Mouse (Mus musculus) E14TG2a.4 (cell line): ENCODE measurements at regions not wholly inside any gene's neighbourhood (a gene's known extent, or its start where the extent isn't known, plus 50 kb on each side); places are given as distances from the start of the nearest gene placed in this dataset.

ENCODE experiments used
- H3K27me3 ChIP-seq: 2 replicates; pipeline ENCODE4 v1.6.1; 2014; ENCODE audit warnings: low read length, control low read depth; ENCODE audit not compliant: insufficient read depth
- H3K36me3 ChIP-seq: 2 replicates; pipeline ENCODE4 v1.6.1; 2014; ENCODE audit warnings: low read length, control low read depth; ENCODE audit not compliant: insufficient read depth
- H3K4me1 ChIP-seq: replicated peaks from 2 replicates; pipeline ENCODE4 v1.6.1; 2014; ENCODE audit warnings: low read depth, low read length, control low read depth
- H3K4me3 ChIP-seq: replicated peaks from 2 replicates; pipeline ENCODE4 v1.5.1; 2014; ENCODE audit warnings: mild to moderate bottlenecking, low read length
- H3K9me3 ChIP-seq: 2 replicates; pipeline ENCODE4 v1.6.1; 2014; ENCODE audit warnings: low read length, control low read depth
- CTCF ChIP-seq: conservative IDR thresholded peaks from 2 replicates; pipeline ENCODE4 v1.5.1; 2014; ENCODE audit warnings: low read length
- NANOG ChIP-seq: IDR thresholded peaks from 2 replicates; pipeline ENCODE4 v1.6.1; 2014; ENCODE audit warnings: borderline replicate concordance, low read length, mixed read lengths
- POU5F1 ChIP-seq: IDR thresholded peaks from 2 replicates; pipeline ENCODE4 v1.6.1; 2014; ENCODE audit warnings: low read length, borderline replicate concordance

DNA sequence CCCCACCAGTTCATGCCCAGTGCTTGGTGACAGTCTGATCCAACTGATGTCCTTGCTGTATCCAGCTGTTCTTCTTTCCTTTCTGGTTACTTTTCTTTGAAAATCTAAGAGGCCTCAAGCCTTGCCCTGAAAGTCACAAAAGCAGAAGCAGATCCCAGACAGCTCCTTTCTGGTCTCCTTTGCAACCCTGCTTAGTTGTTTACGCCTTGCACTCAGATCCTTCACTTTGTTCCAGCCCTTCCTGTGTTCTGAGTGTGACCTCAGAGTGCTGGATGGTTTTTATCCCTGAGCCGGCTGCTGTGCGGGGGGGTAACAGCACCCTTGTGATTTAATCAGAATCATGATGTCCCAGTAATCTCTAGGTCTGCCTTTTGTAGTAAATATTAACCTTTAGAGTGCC is 324.3 kb upstream of the Npvf start:
- TF ChIP-seq CTCF: no peak
- no peak for TF ChIP-seq NANOG
- TF ChIP-seq POU5F1: no peak
- H3K4me3 ChIP-seq: no peak overlapping the region
- H3K36me3 ChIP-seq: no peaks in the 10 kb centered on the region
- no peaks in the 10 kb centered on the region for H3K27me3 ChIP-seq
- no peaks in the 10 kb centered on the region for H3K9me3 ChIP-seq
- no peaks in the 10 kb centered on the region for H3K4me1 ChIP-seq

DNA sequence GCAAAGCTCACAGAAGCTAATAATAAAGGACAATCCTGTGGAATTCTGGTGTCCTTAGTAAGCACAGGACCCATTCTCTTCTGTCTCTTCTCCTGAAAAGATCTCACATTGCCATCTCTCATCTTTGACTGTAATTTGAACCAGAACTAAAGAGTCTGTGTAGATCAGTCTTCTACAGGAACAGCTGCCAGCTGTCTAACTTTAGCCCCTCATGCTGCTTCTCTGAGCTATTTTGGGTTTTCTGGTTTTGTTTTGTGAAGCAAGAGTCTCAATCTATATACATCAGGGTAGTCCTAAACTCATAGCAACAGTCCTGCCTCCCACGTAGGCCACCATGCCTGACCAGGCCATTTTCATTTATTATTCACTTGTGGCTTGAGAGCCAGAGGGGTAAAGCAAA is 325.5 kb upstream of the Npvf start:
- no peak overlapping the region for H3K4me3 ChIP-seq
- no peaks in the 10 kb centered on the region for H3K36me3 ChIP-seq
- no peaks in the 10 kb centered on the region for H3K9me3 ChIP-seq
- H3K27me3 ChIP-seq: no peaks in the 10 kb centered on the region
- H3K4me1 ChIP-seq: no peaks in the 10 kb centered on the region
- TF ChIP-seq NANOG: no peak
- no peak for TF ChIP-seq POU5F1
- no peak for TF ChIP-seq CTCF

DNA sequence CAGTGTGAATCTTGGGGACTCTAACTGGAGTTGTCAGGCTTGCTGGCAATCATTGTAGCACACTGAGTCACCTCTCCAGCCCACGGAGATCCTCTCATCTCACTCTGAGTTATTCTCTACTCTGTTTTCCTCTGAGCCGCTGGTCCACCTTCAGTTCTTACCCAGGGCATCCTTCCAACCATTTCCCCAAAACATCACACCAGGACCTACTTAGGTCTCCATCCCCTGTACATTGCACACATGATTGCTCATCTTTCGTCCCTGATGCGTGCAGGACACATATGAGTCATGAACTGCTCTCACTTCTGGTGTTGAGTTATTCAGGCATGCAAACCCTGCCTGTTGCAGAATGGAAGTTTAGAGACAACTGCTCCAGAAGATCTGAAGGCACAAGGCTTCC is 326.1 kb upstream of the Npvf start:
- H3K36me3 ChIP-seq: no peaks in the 10 kb centered on the region
- no peaks in the 10 kb centered on the region for H3K27me3 ChIP-seq
- no peaks in the 10 kb centered on the region for H3K9me3 ChIP-seq
- H3K4me1 ChIP-seq: no peaks in the 10 kb centered on the region
- no peak overlapping the region for H3K4me3 ChIP-seq
- TF ChIP-seq POU5F1 (no peak), NANOG (no peak)

GRCm38 (mm10) chr6:50981702-50982309 is 327.6 kb upstream of the Npvf start:
- no peaks in the 10 kb centered on the region for H3K27me3 ChIP-seq
- no peaks in the 10 kb centered on the region for H3K4me1 ChIP-seq
- H3K4me3 ChIP-seq: no peak overlapping the region
- peaks cover 8% of the 10 kb centered on the region for H3K9me3 ChIP-seq
- H3K36me3 ChIP-seq: no peaks in the 10 kb centered on the region
- TF ChIP-seq POU5F1 (no peak), NANOG (no peak), CTCF (no peak)

DNA sequence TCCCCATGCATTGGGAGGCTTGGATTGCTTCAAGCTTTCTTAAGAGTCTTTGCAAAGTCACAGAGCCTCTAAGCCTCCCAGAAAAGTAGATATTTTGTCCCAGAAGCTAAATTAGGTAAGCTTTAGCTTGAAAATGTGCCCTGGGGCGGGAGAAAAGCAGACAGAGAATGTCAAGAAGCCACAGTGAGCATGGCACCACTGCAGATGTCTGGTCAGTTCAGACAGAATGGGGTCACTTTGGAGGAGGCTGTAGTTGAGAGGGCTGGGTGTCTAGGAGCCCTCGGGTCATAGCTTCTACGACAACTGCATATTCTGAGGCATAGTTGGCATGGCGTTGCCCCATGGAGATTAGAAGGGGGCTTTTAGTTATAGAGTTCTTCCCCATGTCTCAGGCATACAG is 328.6 kb upstream of the Npvf start:
- no peaks in the 10 kb centered on the region for H3K27me3 ChIP-seq
- H3K36me3 ChIP-seq: no peaks in the 10 kb centered on the region
- TF ChIP-seq CTCF (no peak), NANOG (no peak), POU5F1 (no peak)
- H3K9me3 ChIP-seq: peaks cover 16% of the 10 kb centered on the region
- H3K4me1 ChIP-seq: no peaks in the 10 kb centered on the region
- H3K4me3 ChIP-seq: no peak overlapping the region

DNA sequence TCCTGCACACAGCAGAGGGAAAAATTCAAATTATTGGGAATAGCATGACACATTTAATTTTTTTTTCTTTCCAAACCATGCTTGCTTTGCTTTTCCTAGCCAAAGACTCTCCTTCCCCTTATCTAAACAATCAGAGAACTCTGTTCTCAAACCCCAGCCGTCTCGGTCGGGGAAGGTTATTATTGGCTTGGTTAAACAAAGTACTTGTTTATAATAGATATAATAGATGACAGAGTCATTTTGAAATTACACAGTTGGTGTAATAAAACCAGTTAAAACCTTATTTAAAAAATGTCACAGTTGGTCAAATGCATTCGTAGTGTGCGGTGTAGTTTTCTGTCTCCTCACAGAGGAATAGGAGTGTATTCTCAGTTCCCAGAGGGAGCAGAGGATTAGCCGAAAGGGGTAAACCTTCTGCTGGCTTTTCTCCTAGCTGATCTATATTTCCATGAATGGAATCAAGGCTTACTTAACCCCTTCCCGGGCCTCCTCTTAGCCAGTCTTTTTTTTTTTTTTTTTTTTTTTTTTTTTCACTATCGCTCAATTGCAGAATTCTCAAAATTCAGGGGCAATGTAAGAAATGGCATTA is 329.4 kb upstream of the Npvf start:
- Histone ChIP-seq H3K4me3 (no peak overlapping the region), H3K4me1 (no peaks in the 10 kb centered on the region), H3K36me3 (no peaks in the 10 kb centered on the region), H3K9me3 (peaks cover 16% of the 10 kb centered on the region), H3K27me3 (no peaks in the 10 kb centered on the region)
- TF ChIP-seq NANOG (no peak), CTCF (no peak), POU5F1 (no peak)

GRCm38 (mm10) chr6:50984157-50984905 is 330.1 kb upstream of the Npvf start:
- Histone ChIP-seq H3K27me3 (no peaks in the 10 kb centered on the region), H3K9me3 (peaks cover 16% of the 10 kb centered on the region), H3K36me3 (no peaks in the 10 kb centered on the region), H3K4me3 (no peak overlapping the region), H3K4me1 (no peaks in the 10 kb centered on the region)
- TF ChIP-seq NANOG (no peak), POU5F1 (no peak), CTCF (no peak)

DNA sequence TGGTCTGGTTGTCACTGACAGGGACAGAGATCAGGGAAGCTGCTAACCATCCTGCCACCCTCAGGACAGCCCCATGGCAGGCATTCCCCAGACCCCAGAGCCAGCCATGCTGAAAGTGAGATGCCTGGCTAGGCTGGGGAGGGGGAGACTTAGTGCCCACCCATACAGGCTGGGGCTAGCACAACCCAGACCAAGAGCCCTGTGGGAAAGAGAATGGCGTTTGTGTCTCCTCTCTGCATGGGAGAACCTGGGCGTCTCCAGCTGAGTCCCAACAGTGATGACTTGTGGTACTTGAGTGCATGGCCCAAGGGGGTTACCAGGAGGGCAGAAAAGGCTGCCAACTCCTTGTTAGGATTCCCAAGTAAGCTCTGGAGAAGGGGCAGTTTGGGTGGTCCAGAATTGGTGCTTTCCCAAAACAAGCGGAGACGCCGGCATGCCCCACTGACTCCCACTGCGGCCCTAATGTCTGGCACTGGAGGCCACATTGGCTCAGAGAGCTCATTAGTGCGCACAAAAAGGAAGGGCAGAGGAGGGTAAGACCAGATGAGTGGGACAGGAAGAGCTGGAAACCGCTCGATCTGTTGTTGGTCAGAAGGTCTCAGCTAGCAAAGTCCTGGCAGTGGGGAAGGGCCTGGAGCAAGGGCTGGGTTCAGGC is 332.2 kb upstream of the Npvf start:
- Histone ChIP-seq H3K4me3 (no peak overlapping the region), H3K36me3 (no peaks in the 10 kb centered on the region), H3K4me1 (no peaks in the 10 kb centered on the region), H3K27me3 (no peaks in the 10 kb centered on the region), H3K9me3 (peaks cover 16% of the 10 kb centered on the region)
- TF ChIP-seq CTCF (no peak), POU5F1 (no peak), NANOG (no peak)
